8 mouse cellular contexts compared by ENCODE assay signal in the genomic region with DNA sequence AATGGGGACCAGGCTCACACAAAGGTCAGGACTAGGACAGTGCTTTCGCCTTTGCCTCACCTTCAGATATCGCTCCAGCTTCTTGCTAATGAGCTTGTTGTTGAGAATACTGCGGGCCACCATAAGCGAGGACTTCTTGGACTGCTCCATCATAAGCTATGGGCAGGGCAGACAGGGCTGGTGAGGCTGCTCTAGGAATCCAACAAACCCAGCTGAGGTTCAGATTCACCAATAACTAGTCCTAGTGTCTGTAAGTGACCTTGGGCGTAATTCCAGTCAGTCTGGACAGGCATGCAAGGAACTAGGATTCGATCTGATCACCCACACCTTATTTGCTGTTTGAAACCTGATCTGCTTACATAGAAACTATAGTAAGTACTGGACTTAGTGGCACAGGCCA. TPM values are rescaled to one million over a fixed set of nuclear protein-coding genes. Genes with fewer than 3 reads are reported as not detected.
DNase-seq lines count a peak whose midpoint lies in the region; ATAC-seq and TF ChIP-seq lines count a peak whose summit lies in the region.

No protein-coding gene starts in this region.

- peak overlapping the region; percentile 82 for H3K9ac ChIP-seq in kidney, embryonic 14.5 days (ENCODE audit: low read depth, low read length)
- peak overlapping the region; percentile 90 for H3K9ac ChIP-seq in neural tube, embryonic 13.5 days

- DNase-seq in adrenal gland, postnatal 36 days, result peak; percentile 17 to 23
- DNase-seq in adrenal gland, postnatal 4 days (ENCODE audit: low spot score in 2 of 2), result no peak
- DNase-seq in thymus, adult 2 months, result no peak
- no peak for DNase-seq in thymus, postnatal 14 days
- DNase-seq in right cerebral cortex, postnatal 36 days (ENCODE audit: low spot score in 2 of 2), result no peak
- DNase-seq in spleen, adult 12 weeks (ENCODE audit: low spot score), result no peak

- 38% methylated on average over 6 of the region's 6 CpGs for WGBS in thymus, adult 2 months
- WGBS in kidney, embryonic 14.5 days, result 9% methylated on average over 6 of the region's 6 CpGs
- WGBS in neural tube, embryonic 13.5 days, result 26% methylated on average over 6 of the region's 6 CpGs

- TF ChIP-seq POLR2A in thymus, adult 2 months (IDR thresholded peaks at IDR 0.05; ENCODE audit: control insufficient read depth, extremely low read depth, insufficient read depth, low read length, poor library complexity), result no peak

- ATAC-seq in kidney, embryonic 14.5 days (ENCODE audit: low FRiP score, low TSS enrichment), result no peak
- peak; percentile 1; the same call in 1 of the 2 replicates for ATAC-seq in neural tube, embryonic 13.5 days (ENCODE audit: low read depth)

- H3K4me1 ChIP-seq in thymus, adult 2 months (replicated peaks; ENCODE audit: control insufficient read depth, insufficient read depth, low read length), result peaks cover 3% of the 10 kb centered on the region
- peaks cover 16% of the 10 kb centered on the region for H3K4me1 ChIP-seq in kidney, embryonic 14.5 days (ENCODE audit: control insufficient read depth, insufficient read depth, low read length)
- peaks cover 38% of the 10 kb centered on the region for H3K4me1 ChIP-seq in neural tube, embryonic 13.5 days (replicated peaks)

- H3K4me3 ChIP-seq in thymus, adult 2 months (ENCODE audit: control insufficient read depth, insufficient read depth, low read length), result peak overlapping the region; percentile 68
- peak overlapping the region; percentile 84 for H3K4me3 ChIP-seq in kidney, embryonic 14.5 days (ENCODE audit: low read length)
- H3K4me3 ChIP-seq in neural tube, embryonic 13.5 days, result peak overlapping the region; percentile 64

- TF ChIP-seq CTCF in thymus, adult 2 months (IDR thresholded peaks at IDR 0.05; ENCODE audit: borderline replicate concordance, control insufficient read depth, extremely low read depth, insufficient read depth, low read length, poor library complexity), result no peak

- H3K27me3 ChIP-seq in thymus, adult 2 months (ENCODE audit: control insufficient read depth, insufficient read depth, low read length), result no peaks in the 10 kb centered on the region
- no peaks in the 10 kb centered on the region for H3K27me3 ChIP-seq in kidney, embryonic 14.5 days (ENCODE audit: control insufficient read depth, insufficient read depth, low read length)
- H3K27me3 ChIP-seq in neural tube, embryonic 13.5 days, result no peaks in the 10 kb centered on the region

- H3K9me3 ChIP-seq in kidney, embryonic 14.5 days (ENCODE audit: control insufficient read depth, low read length), result no peaks in the 10 kb centered on the region
- no peaks in the 10 kb centered on the region for H3K9me3 ChIP-seq in neural tube, embryonic 13.5 days

- H3K36me3 ChIP-seq in thymus, adult 2 months (ENCODE audit: control insufficient read depth, insufficient read depth, low read length), result peaks cover 4% of the 10 kb centered on the region
- peaks cover 36% of the 10 kb centered on the region for H3K36me3 ChIP-seq in kidney, embryonic 14.5 days (ENCODE audit: control insufficient read depth, insufficient read depth, low read length)
- H3K36me3 ChIP-seq in neural tube, embryonic 13.5 days, result peaks cover 47% of the 10 kb centered on the region

- H3K4me2 ChIP-seq in kidney, embryonic 14.5 days (replicated peaks; ENCODE audit: low read depth, low read length), result peak overlapping the region; percentile 89
- H3K4me2 ChIP-seq in neural tube, embryonic 13.5 days, result peak overlapping the region; percentile 84

- H3K27ac ChIP-seq in thymus, adult 2 months (ENCODE audit: control insufficient read depth, insufficient read depth, low read length), result peak overlapping the region; percentile 6; the same call in 1 of the 2 replicates
- H3K27ac ChIP-seq in kidney, embryonic 14.5 days (ENCODE audit: low read depth, low read length), result peak overlapping the region; percentile 91; the same call in 1 of the 2 replicates
- peak overlapping the region; percentile 94 for H3K27ac ChIP-seq in neural tube, embryonic 13.5 days (replicated peaks)

RNA-seq across cellular contexts. Expression of gene Akap8, which starts 0.8 kb away (rescaled TPM):
- 10 to 100 TPM; 55.1 to 77.5 TPM for total RNA-seq in adrenal gland, postnatal 36 days (2021)
- 100 to 1,000 TPM; 129 to 130 TPM for total RNA-seq in adrenal gland, postnatal 4 days (2021)
- 169 and 177 TPM in 2 replicates for polyA plus RNA-seq in thymus, adult 2 months (2012; rRNA removed)
- 60.6 and 62.7 TPM in 2 replicates for polyA plus RNA-seq in kidney, embryonic 14.5 days (2014; fragmentation: Nextera tagmentation; extraction: Ambion mirVana)
- 95.9 and 104 TPM in 2 replicates for polyA plus RNA-seq in neural tube, embryonic 13.5 days (2015; fragmentation: Nextera tagmentation; extraction: Ambion mirVana)

RNA-seq across cellular contexts. Expression of gene Akap8l, which starts 28.6 kb away (rescaled TPM):
- total RNA-seq in adrenal gland, postnatal 36 days (2021), result 100 to 1,000 TPM in 1 of 2 experiments, 10 to 100 TPM in 1; 81.2 to 102 TPM
- total RNA-seq in adrenal gland, postnatal 4 days (2021), result 100 to 1,000 TPM; 157 to 160 TPM
- polyA plus RNA-seq in thymus, adult 2 months (2012; rRNA removed), result 191 and 196 TPM in 2 replicates
- polyA plus RNA-seq in kidney, embryonic 14.5 days (2014; fragmentation: Nextera tagmentation; extraction: Ambion mirVana), result 81.7 and 93.7 TPM in 2 replicates
- 153 and 154 TPM in 2 replicates for polyA plus RNA-seq in neural tube, embryonic 13.5 days (2015; fragmentation: Nextera tagmentation; extraction: Ambion mirVana)

RNA-seq across cellular contexts. Expression of gene Brd4, which starts 37.3 kb away (rescaled TPM):
- total RNA-seq in adrenal gland, postnatal 36 days (2021), result 100 to 1,000 TPM in 1 of 2 experiments, 10 to 100 TPM in 1; 90.3 to 112 TPM
- total RNA-seq in adrenal gland, postnatal 4 days (2021), result 100 to 1,000 TPM; 119 to 139 TPM
- polyA plus RNA-seq in thymus, adult 2 months (2012; rRNA removed), result 107 and 136 TPM in 2 replicates
- 94.5 and 132 TPM in 2 replicates for polyA plus RNA-seq in kidney, embryonic 14.5 days (2014; fragmentation: Nextera tagmentation; extraction: Ambion mirVana)
- 87.7 and 101 TPM in 2 replicates for polyA plus RNA-seq in neural tube, embryonic 13.5 days (2015; fragmentation: Nextera tagmentation; extraction: Ambion mirVana)

Comparison
In these comparisons a context has a peak if more than half of its experiments do, and no peak if none do; other contexts are left out.
1. DNase-seq: peak in adrenal gland, postnatal 36 days (2 of 2); none in adrenal gland, postnatal 4 days (0 of 2), thymus, adult 2 months (single experiment), thymus, postnatal 14 days (single experiment), right cerebral cortex, postnatal 36 days (0 of 2) and spleen, adult 12 weeks (single experiment).
2. H3K27ac ChIP-seq: peak in every context shown above with its lines; median percentile 94 in neural tube, embryonic 13.5 days; 91 in kidney, embryonic 14.5 days; 6 in thymus, adult 2 months.
3. Peak in every context shown above with its lines, with median percentiles within 50 percentile points of each other: H3K4me3 ChIP-seq.